Mouse (Mus musculus) 3134 (cell line): ENCODE measurements at regions not wholly inside any gene's neighbourhood (a gene's known extent, or its start where the extent isn't known, plus 50 kb on each side); places are given as distances from the start of the nearest gene placed in this dataset.

ENCODE experiments used
- DNase-seq: peaks from one replicate; pipeline ENCODE4 v3.0.0-alpha.2; 2011; ENCODE audit warnings: low spot score; ENCODE audit not compliant: insufficient read length; ENCODE audit errors: extremely low read depth

GRCm38 (mm10) chr12:63103726-63104125, 1370.8 kb downstream of the Fscb start:
- peak; percentile 27 for DNase-seq
